Mouse (Mus musculus) ES-E14 (cell line): ENCODE results near the gene Pde3a. TPM values are rescaled to one million over a fixed set of nuclear protein-coding genes. Genes with fewer than 3 reads are reported as not detected.

Experiments used
- DNase-seq: peaks from one replicate; pipeline ENCODE4 v3.0.0-alpha.2; 2013; ENCODE audit warnings: low read depth, low spot score
- H3K27ac ChIP-seq: 2 replicates; pipeline ENCODE4 v1.5.1; 2012; ENCODE audit warnings: low read depth, mild to moderate bottlenecking, low read length, moderate library complexity, mixed read lengths; ENCODE audit not compliant: poor library complexity, insufficient read depth, severe bottlenecking
- H3K36me3 ChIP-seq: 2 replicates; pipeline ENCODE4 v1.6.1; 2012; ENCODE audit warnings: mild to moderate bottlenecking, low read length, moderate library complexity, mixed read lengths; ENCODE audit not compliant: control insufficient read depth, poor library complexity, insufficient read depth, severe bottlenecking
- H3K4me1 ChIP-seq, 2 experiments: fragments of 150-350 bp in 1 of 2; sonication (generic) in 1 of 2; 2 replicates each; pipeline ENCODE4 v1.6.1; 2012; ENCODE audit warnings: low read length in 2 of 2, mild to moderate bottlenecking in 1 of 2, mixed read lengths in 1 of 2; ENCODE audit not compliant: control insufficient read depth in 2 of 2, insufficient read depth in 2 of 2, poor library complexity in 1 of 2
- H3K4me3 ChIP-seq, 2 experiments: fragments of 150-350 bp in 1 of 2; sonication (generic) in 1 of 2; 2 replicates each; pipeline ENCODE4 v1.5.1; 2012; ENCODE audit warnings: low read length in 2 of 2, low read depth in 1 of 2, mild to moderate bottlenecking in 1 of 2, mixed read lengths in 1 of 2; ENCODE audit not compliant: insufficient read depth in 1 of 2, poor library complexity in 1 of 2, severe bottlenecking in 1 of 2
- H3K9ac ChIP-seq: 2 replicates; pipeline ENCODE4 v1.6.1; 2012; ENCODE audit warnings: low read depth, mild to moderate bottlenecking, low read length, mixed read lengths; ENCODE audit not compliant: poor library complexity, insufficient read depth, severe bottlenecking
- H3K9me3 ChIP-seq: fragments of 150-350 bp; sonication (generic); 2 replicates; pipeline ENCODE4 v1.6.1; 2012; ENCODE audit warnings: low read depth, mild to moderate bottlenecking, low read length; ENCODE audit not compliant: control insufficient read depth, insufficient read depth
- CHD2 ChIP-seq: IDR thresholded peaks from 2 replicates; pipeline ENCODE4 v1.6.1; 2014; ENCODE audit warnings: mild to moderate bottlenecking, low read depth, low read length, inconsistent platforms
- HCFC1 ChIP-seq: IDR thresholded peaks from 2 replicates; pipeline ENCODE4 v1.6.1; 2012; ENCODE audit warnings: low read length, inconsistent platforms, borderline replicate concordance; ENCODE audit not compliant: insufficient read depth
- MAFK ChIP-seq: IDR thresholded peaks from 2 replicates; pipeline ENCODE4 v1.6.1; 2014; ENCODE audit warnings: mild to moderate bottlenecking, low read depth, low read length, inconsistent platforms; ENCODE audit not compliant: insufficient read depth
- ZC3H11A ChIP-seq: IDR thresholded peaks from 2 replicates; pipeline ENCODE4 v1.6.1; 2012; ENCODE audit warnings: low read depth, mild to moderate bottlenecking, inconsistent platforms, low read length, borderline replicate concordance
- ZNF384 ChIP-seq: IDR thresholded peaks from 2 replicates; pipeline ENCODE4 v1.6.1; 2012; ENCODE audit warnings: low read depth, low read length, inconsistent platforms
- in situ Hi-C, 2 experiments: fragments of 600-800 bp; cut with MboI; formaldehyde crosslinking; loops; one replicate each; pipeline ENCODE4 v1.15.1; 2025; ENCODE audit warnings: low sequenced_read_pairs in 2 of 2, inconsistent platforms in 1 of 2; ENCODE audit not compliant: unreplicated experiment in 2 of 2
- total RNA-seq: library from RNA; depleted of rRNA; stranded (reverse); fragments of 300-350 nt; gene quantifications from 2 replicates; pipeline ENCODE4 v1.2.3, GENCODE M21; 2012

Gene Pde3a
- total RNA-seq, 1 experiment = 0.36 TPM

DNA sequence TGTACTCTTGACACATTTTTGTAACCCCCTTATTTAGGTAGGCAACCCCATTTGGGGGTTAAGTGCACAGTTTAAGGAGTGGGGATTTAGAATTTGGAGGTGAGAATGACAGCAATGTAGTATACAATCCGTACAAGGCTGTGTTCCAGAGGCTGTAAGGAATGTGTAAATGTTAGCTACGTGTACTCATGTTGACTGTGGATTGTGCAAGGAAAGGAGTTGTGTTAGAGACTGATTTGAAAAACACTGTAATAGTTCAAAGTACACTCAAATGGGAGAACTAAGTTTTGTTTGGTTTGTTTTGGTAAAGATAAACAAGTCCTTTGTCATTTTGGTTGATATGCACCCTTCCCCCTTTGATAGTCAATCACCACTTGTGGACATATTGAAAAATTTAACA lies 273.5 kb downstream of the Pde3a start:
- Histone ChIP-seq H3K9ac (no peak overlapping the region), H3K27ac (no peak overlapping the region), H3K36me3 (no peaks in the 10 kb centered on the region), H3K4me3 (no peak overlapping the region), H3K4me1 (no peaks in the 10 kb centered on the region), H3K9me3 (no peaks in the 10 kb centered on the region)
- TF ChIP-seq CHD2 = no peak
- no peak for DNase-seq
- in situ Hi-C loops = no loop called here

DNA sequence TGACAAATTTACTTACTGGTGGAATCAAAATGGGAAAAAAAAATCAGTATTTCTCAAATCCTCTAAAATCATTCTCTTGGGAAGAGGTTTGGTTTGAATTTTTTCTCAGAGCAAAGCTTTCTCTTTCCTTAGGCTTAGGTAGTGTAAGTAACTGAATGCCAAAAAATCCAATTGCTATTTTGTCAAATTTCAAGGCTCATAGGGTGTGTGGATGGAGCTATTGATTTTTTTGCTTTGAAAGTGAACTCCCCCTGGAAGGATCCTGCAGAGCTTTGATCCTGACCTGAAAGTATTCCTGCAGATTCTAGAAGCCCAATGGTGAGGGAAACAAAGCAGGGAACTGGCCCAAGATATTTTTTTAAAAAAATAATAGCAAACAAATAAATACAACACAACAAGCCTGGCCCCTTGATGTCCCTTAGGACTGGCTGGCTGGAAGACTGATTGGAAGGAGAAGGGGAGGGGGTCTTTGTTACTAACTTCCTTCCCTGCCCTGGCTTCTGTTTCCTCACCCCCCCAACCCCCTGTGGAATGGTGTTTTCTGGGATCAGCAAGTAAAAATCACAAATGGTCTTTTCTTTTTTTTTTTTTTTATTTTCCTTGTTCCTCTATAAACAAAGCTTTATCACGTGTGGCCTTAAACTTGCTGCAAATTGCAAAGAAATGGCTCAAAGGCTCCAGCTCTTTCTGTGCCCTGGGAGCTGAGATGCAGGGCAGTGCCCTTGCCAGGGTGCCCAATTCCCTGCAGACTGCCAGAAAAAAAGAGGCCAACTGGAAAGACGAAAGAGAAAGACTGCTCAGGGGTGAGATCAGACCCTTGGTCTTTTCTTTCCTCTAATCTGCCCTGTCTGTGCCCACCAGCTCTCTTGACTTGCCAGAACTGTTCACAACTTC lies 274.9 kb downstream of the Pde3a start, which contains the start of gene Slco1c1:
TSS of gene Slco1c1 (plus strand) at position 622 of the 894 bp plus-strand sequence.
- TF ChIP-seq HCFC1 = no peak
- TF ChIP-seq MAFK = no peak
- TF ChIP-seq ZNF384 = no peak
- no peak for TF ChIP-seq CHD2
- TF ChIP-seq ZC3H11A = no peak
- DNase-seq = no peak
- Histone ChIP-seq H3K4me1 (no peaks in the 10 kb centered on the region), H3K4me3 (no peak within 1 kb of the TSS), H3K9ac (no peak within 1 kb of the TSS), H3K36me3 (no peaks in the 10 kb centered on the region), H3K9me3 (no peaks in the 10 kb centered on the region), H3K27ac (no peak within 1 kb of the TSS)
- in situ Hi-C loops = no loop called here

- in situ Hi-C loops = no loop called here
- Histone ChIP-seq H3K27ac (no peak overlapping the region), H3K9ac (no peak overlapping the region), H3K36me3 (no peaks in the 10 kb centered on the region), H3K9me3 (no peaks in the 10 kb centered on the region), H3K4me1 (no peaks in the 10 kb centered on the region), H3K4me3 (no peak overlapping the region)
- no peak for TF ChIP-seq HCFC1
- no peak for TF ChIP-seq ZNF384
- TF ChIP-seq ZC3H11A = no peak
- TF ChIP-seq MAFK = no peak
- no peak for TF ChIP-seq CHD2
- DNase-seq = no peak
These were observed 276.7 kb downstream of the Pde3a start for GRCm38 (mm10) chr6:141525787-141526186.

GRCm38 (mm10) chr6:141530865-141531264 lies 281.8 kb downstream of the Pde3a start:
- TF ChIP-seq ZNF384 (no peak), HCFC1 (no peak), CHD2 (no peak), ZC3H11A (no peak), MAFK (no peak)
- Histone ChIP-seq H3K36me3 (no peaks in the 10 kb centered on the region), H3K4me1 (no peaks in the 10 kb centered on the region), H3K9me3 (no peaks in the 10 kb centered on the region), H3K27ac (no peak overlapping the region), H3K9ac (no peak overlapping the region), H3K4me3 (no peak overlapping the region)
- in situ Hi-C loops = no loop called here
- no peak for DNase-seq

DNA sequence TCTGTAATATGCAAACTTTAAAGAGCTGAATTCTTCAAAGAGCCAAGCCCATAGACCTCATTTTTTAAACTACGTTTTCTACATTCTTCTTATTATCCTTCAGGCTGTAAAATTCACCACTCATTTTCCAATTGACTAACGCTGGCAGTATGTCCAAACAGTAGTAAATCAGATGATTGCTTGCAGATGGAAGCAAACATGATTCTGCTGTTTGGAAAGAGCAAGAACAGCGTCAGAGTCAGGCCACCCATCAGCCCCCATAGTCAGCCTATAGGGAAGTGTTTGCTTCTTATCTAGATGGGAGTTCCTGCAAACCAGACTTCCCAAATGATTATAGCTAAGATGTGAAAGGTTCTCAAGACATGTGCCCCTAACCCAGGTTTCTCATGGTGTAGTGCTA lies 288.2 kb downstream of the Pde3a start:
- Histone ChIP-seq H3K9ac (no peak overlapping the region), H3K4me3 (no peak overlapping the region), H3K36me3 (no peaks in the 10 kb centered on the region), H3K4me1 (no peaks in the 10 kb centered on the region), H3K27ac (no peak overlapping the region), H3K9me3 (no peaks in the 10 kb centered on the region)
- no peak for DNase-seq
- no peak for TF ChIP-seq ZC3H11A
- no peak for TF ChIP-seq HCFC1
- no peak for TF ChIP-seq MAFK
- no peak for TF ChIP-seq ZNF384
- TF ChIP-seq CHD2 = no peak
- in situ Hi-C loops = no loop called here
